Mouse (Mus musculus): Measurements from ENCODE around the gene Aspscr1. TPM values are rescaled to one million over a fixed set of nuclear protein-coding genes. Genes with fewer than 3 reads are reported as not detected.

The Aspscr1 gene
- polyA plus RNA-seq, 1 experiment from 2014 or later, result 129 TPM

- Histone ChIP-seq H3K9me3 (ENCODE audit: control insufficient read depth, low read length) (no peaks in the 10 kb centered on the region), H3K27me3 (ENCODE audit: control insufficient read depth, insufficient read depth, low read length) (no peaks in the 10 kb centered on the region), H3K4me2 (ENCODE audit: low read depth, low read length, severe bottlenecking) (no peak overlapping the region), H3K4me1 (replicated peaks; ENCODE audit: control insufficient read depth, insufficient read depth, low read length) (0 out of 2 replicates have a peak, but pooled peaks cover 2% of the 10 kb centered on the region), H3K27ac (ENCODE audit: low read depth, low read length) (no peak overlapping the region), H3K4me3 (ENCODE audit: low read depth, low read length) (no peak overlapping the region), H3K36me3 (ENCODE audit: control insufficient read depth, insufficient read depth, low read length) (peaks cover 3% of the 10 kb centered on the region; the same call in 1 of the 2 replicates), H3K9ac (ENCODE audit: low read length) (no peak overlapping the region)
- ATAC-seq (replicated peaks; ENCODE audit: low FRiP score) (no peak), DNase-seq (ENCODE audit: low spot score) (no peak)
- 89% methylated on average over 2 of the region's 2 CpGs for WGBS
Observed at GRCm38 (mm10) chr11:120684660-120685059, 11.9 kb downstream of the Aspscr1 start.

GRCm38 (mm10) chr11:120686650-120687272 is 14.0 kb downstream of the Aspscr1 start:
- H3K36me3 ChIP-seq (ENCODE audit: control insufficient read depth, insufficient read depth, low read length), result no peaks in the 10 kb centered on the region; the same call in 1 of the 2 replicates
- H3K27ac ChIP-seq (ENCODE audit: low read depth, low read length), result no peak overlapping the region
- no peaks in the 10 kb centered on the region for H3K9me3 ChIP-seq (ENCODE audit: control insufficient read depth, low read length)
- DNase-seq (ENCODE audit: low spot score) (no peak), ATAC-seq (replicated peaks; ENCODE audit: low FRiP score) (no peak)
- 0 out of 2 replicates have a peak, but pooled peaks cover 2% of the 10 kb centered on the region for H3K4me1 ChIP-seq (replicated peaks; ENCODE audit: control insufficient read depth, insufficient read depth, low read length)
- H3K4me3 ChIP-seq (ENCODE audit: low read depth, low read length), result no peak overlapping the region
- no peak overlapping the region for H3K9ac ChIP-seq (ENCODE audit: low read length)
- H3K4me2 ChIP-seq (ENCODE audit: low read depth, low read length, severe bottlenecking), result no peak overlapping the region
- WGBS, result 87% methylated on average over 20 of the region's 20 CpGs
- H3K27me3 ChIP-seq (ENCODE audit: control insufficient read depth, insufficient read depth, low read length), result no peaks in the 10 kb centered on the region

GRCm38 (mm10) chr11:120689365-120689764 is 16.6 kb downstream of the Aspscr1 start:
- H3K9ac ChIP-seq (ENCODE audit: low read length), result no peak overlapping the region
- H3K36me3 ChIP-seq (ENCODE audit: control insufficient read depth, insufficient read depth, low read length), result no peaks in the 10 kb centered on the region; the same call in 1 of the 2 replicates
- H3K4me2 ChIP-seq (ENCODE audit: low read depth, low read length, severe bottlenecking), result no peak overlapping the region
- ATAC-seq (replicated peaks; ENCODE audit: low FRiP score) (no peak), DNase-seq (ENCODE audit: low spot score) (no peak)
- no peaks in the 10 kb centered on the region for H3K27me3 ChIP-seq (ENCODE audit: control insufficient read depth, insufficient read depth, low read length)
- H3K27ac ChIP-seq (ENCODE audit: low read depth, low read length), result no peak overlapping the region
- no peak overlapping the region for H3K4me3 ChIP-seq (ENCODE audit: low read depth, low read length)
- no peaks in the 10 kb centered on the region for H3K9me3 ChIP-seq (ENCODE audit: control insufficient read depth, low read length)
- H3K4me1 ChIP-seq (replicated peaks; ENCODE audit: control insufficient read depth, insufficient read depth, low read length), result 0 out of 2 replicates have a peak, but pooled peaks cover 2% of the 10 kb centered on the region
- WGBS, result 85% methylated on average over 3 of the region's 3 CpGs

GRCm38 (mm10) chr11:120692471-120693011 is 19.8 kb downstream of the Aspscr1 start:
- 91% methylated on average over 4 of the region's 4 CpGs for WGBS
- H3K4me3 ChIP-seq (ENCODE audit: low read depth, low read length), result no peak overlapping the region
- no peaks in the 10 kb centered on the region for H3K9me3 ChIP-seq (ENCODE audit: control insufficient read depth, low read length)
- no peak for DNase-seq (ENCODE audit: low spot score)
- no peak overlapping the region for H3K4me2 ChIP-seq (ENCODE audit: low read depth, low read length, severe bottlenecking)
- H3K9ac ChIP-seq (ENCODE audit: low read length), result no peak overlapping the region
- peaks cover 5% of the 10 kb centered on the region; the same call in 1 of the 2 replicates for H3K4me1 ChIP-seq (replicated peaks; ENCODE audit: control insufficient read depth, insufficient read depth, low read length)
- ATAC-seq (replicated peaks; ENCODE audit: low FRiP score), result no peak
- H3K27ac ChIP-seq (ENCODE audit: low read depth, low read length), result no peak overlapping the region
- no peaks in the 10 kb centered on the region for H3K27me3 ChIP-seq (ENCODE audit: control insufficient read depth, insufficient read depth, low read length)
- H3K36me3 ChIP-seq (ENCODE audit: control insufficient read depth, insufficient read depth, low read length), result no peaks in the 10 kb centered on the region; the same call in 1 of the 2 replicates

GRCm38 (mm10) chr11:120693461-120693860 is 20.7 kb downstream of the Aspscr1 start:
- ATAC-seq (replicated peaks; ENCODE audit: low FRiP score), result no peak
- Histone ChIP-seq H3K9me3 (ENCODE audit: control insufficient read depth, low read length) (no peaks in the 10 kb centered on the region), H3K27ac (ENCODE audit: low read depth, low read length) (no peak overlapping the region)

GRCm38 (mm10) chr11:120695184-120695583 is 22.4 kb downstream of the Aspscr1 start:
- 38% methylated on average over 4 of the region's 4 CpGs for WGBS
- no peaks in the 10 kb centered on the region for H3K9me3 ChIP-seq (ENCODE audit: control insufficient read depth, low read length)
- peaks cover 5% of the 10 kb centered on the region; the same call in 1 of the 2 replicates for H3K4me1 ChIP-seq (replicated peaks; ENCODE audit: control insufficient read depth, insufficient read depth, low read length)
- H3K4me3 ChIP-seq (ENCODE audit: low read depth, low read length), result no peak overlapping the region
- H3K27me3 ChIP-seq (ENCODE audit: control insufficient read depth, insufficient read depth, low read length), result no peaks in the 10 kb centered on the region
- peak overlapping the region; percentile 8; the same call in 1 of the 2 replicates for H3K9ac ChIP-seq (ENCODE audit: low read length)
- 0 out of 2 replicates have a peak overlapping the region, but pooled peaks have one; percentile 15 for H3K4me2 ChIP-seq (ENCODE audit: low read depth, low read length, severe bottlenecking)
- ATAC-seq (replicated peaks; ENCODE audit: low FRiP score), result peak; percentile 60
- peak overlapping the region; percentile 26; the same call in 1 of the 2 replicates for H3K27ac ChIP-seq (ENCODE audit: low read depth, low read length)
- no peaks in the 10 kb centered on the region; the same call in 1 of the 2 replicates for H3K36me3 ChIP-seq (ENCODE audit: control insufficient read depth, insufficient read depth, low read length)
- peak; percentile 66 for DNase-seq (ENCODE audit: low spot score)

More at GRCm38 (mm10) chr11:120693461-120693860, 20.7 kb downstream of the Aspscr1 start:
- Histone ChIP-seq H3K9ac (ENCODE audit: low read length) (no peak overlapping the region), H3K4me3 (ENCODE audit: low read depth, low read length) (no peak overlapping the region), H3K36me3 (ENCODE audit: control insufficient read depth, insufficient read depth, low read length) (no peaks in the 10 kb centered on the region; the same call in 1 of the 2 replicates), H3K4me1 (replicated peaks; ENCODE audit: control insufficient read depth, insufficient read depth, low read length) (peaks cover 5% of the 10 kb centered on the region; the same call in 1 of the 2 replicates), H3K4me2 (ENCODE audit: low read depth, low read length, severe bottlenecking) (no peak overlapping the region), H3K27me3 (ENCODE audit: control insufficient read depth, insufficient read depth, low read length) (no peaks in the 10 kb centered on the region)
- DNase-seq (ENCODE audit: low spot score), result no peak
- WGBS, result 63% methylated on average over 3 of the region's 3 CpGs

- no peak overlapping the region for H3K4me2 ChIP-seq (ENCODE audit: low read depth, low read length, severe bottlenecking)
- WGBS, result 72% methylated on average over 12 of the region's 12 CpGs
- no peaks in the 10 kb centered on the region for H3K27me3 ChIP-seq (ENCODE audit: control insufficient read depth, insufficient read depth, low read length)
- H3K36me3 ChIP-seq (ENCODE audit: control insufficient read depth, insufficient read depth, low read length), result no peaks in the 10 kb centered on the region; the same call in 1 of the 2 replicates
- peaks cover 5% of the 10 kb centered on the region; the same call in 1 of the 2 replicates for H3K4me1 ChIP-seq (replicated peaks; ENCODE audit: control insufficient read depth, insufficient read depth, low read length)
- peak overlapping the region; percentile 26 for H3K27ac ChIP-seq (ENCODE audit: low read depth, low read length)
- peak; percentile 72 for DNase-seq (ENCODE audit: low spot score)
- no peaks in the 10 kb centered on the region for H3K9me3 ChIP-seq (ENCODE audit: control insufficient read depth, low read length)
- peak; percentile 64 for ATAC-seq (replicated peaks; ENCODE audit: low FRiP score)
- H3K9ac ChIP-seq (ENCODE audit: low read length), result no peak overlapping the region; the same call in 1 of the 2 replicates
- no peak overlapping the region for H3K4me3 ChIP-seq (ENCODE audit: low read depth, low read length)
Observed at GRCm38 (mm10) chr11:120695641-120696040, 22.9 kb downstream of the Aspscr1 start.

GRCm38 (mm10) chr11:120696568-120696967 is 23.8 kb downstream of the Aspscr1 start:
- peaks cover 5% of the 10 kb centered on the region; the same call in 1 of the 2 replicates for H3K4me1 ChIP-seq (replicated peaks; ENCODE audit: control insufficient read depth, insufficient read depth, low read length)
- ATAC-seq (replicated peaks; ENCODE audit: low FRiP score), result no peak
- 91% methylated on average over 6 of the region's 6 CpGs for WGBS
- no peak overlapping the region for H3K27ac ChIP-seq (ENCODE audit: low read depth, low read length)
- no peaks in the 10 kb centered on the region for H3K27me3 ChIP-seq (ENCODE audit: control insufficient read depth, insufficient read depth, low read length)
- H3K36me3 ChIP-seq (ENCODE audit: control insufficient read depth, insufficient read depth, low read length), result no peaks in the 10 kb centered on the region; the same call in 1 of the 2 replicates
- H3K4me2 ChIP-seq (ENCODE audit: low read depth, low read length, severe bottlenecking), result no peak overlapping the region
- no peak overlapping the region for H3K4me3 ChIP-seq (ENCODE audit: low read depth, low read length)
- H3K9ac ChIP-seq (ENCODE audit: low read length), result no peak overlapping the region
- no peak for DNase-seq (ENCODE audit: low spot score)
- H3K9me3 ChIP-seq (ENCODE audit: control insufficient read depth, low read length), result no peaks in the 10 kb centered on the region

Measured in forebrain, embryonic 11.5 days (tissue).